Mouse (Mus musculus): ENCODE results near the gene Camp. TPM values are rescaled to one million over a fixed set of nuclear protein-coding genes. Genes with fewer than 3 reads are reported as not detected.

Camp gene
- 1 to 10 TPM in 1 of 2 experiments, under 1 TPM in 1; 0.39 to 1.4 TPM for total RNA-seq (2021)
- long read RNA-seq, experiment 1: 0 reads
- long read RNA-seq, experiment 2, partial matches to known transcripts: 1 of 4 reads
- long read RNA-seq, experiment 2, other reads (novel, unspliced or antisense): 0 of 4 reads

GRCm38 (mm10) chr9:109849312-109849758 lies at the start of gene Camp:
Camp (minus strand) TSS chr9:109849617.
- DNase-seq (ENCODE audit: low spot score in 2 of 2): peak in 1 of 2 experiments; percentile 43

DNA sequence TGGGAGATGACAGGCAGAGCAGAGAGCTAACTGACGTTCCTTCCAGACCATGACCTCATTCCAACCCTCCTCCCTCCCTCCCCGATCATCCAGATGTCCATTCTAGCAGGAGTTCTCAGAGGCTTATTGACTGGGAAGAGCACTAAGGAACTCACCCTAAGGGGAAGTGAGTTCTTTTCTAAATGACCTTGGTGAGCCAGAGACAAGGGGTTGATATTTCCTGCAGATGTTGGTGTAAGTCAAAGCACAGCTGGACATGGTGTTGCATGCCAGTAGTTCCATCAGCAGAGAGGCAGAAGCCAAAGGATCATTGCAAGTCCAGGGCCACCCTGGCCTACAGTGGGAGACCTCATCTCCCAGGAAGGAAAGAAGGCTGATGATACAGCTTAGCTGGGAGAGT lies 48.6 kb upstream of the Camp start:
- DNase-seq (ENCODE audit: low spot score in 2 of 2): peak in 1 of 2 experiments; percentile 41

GRCm38 (mm10) chr9:109896253-109897150 lies 47.1 kb upstream of the Camp start:
- no peak for DNase-seq (ENCODE audit: low spot score in 2 of 2)

DNA sequence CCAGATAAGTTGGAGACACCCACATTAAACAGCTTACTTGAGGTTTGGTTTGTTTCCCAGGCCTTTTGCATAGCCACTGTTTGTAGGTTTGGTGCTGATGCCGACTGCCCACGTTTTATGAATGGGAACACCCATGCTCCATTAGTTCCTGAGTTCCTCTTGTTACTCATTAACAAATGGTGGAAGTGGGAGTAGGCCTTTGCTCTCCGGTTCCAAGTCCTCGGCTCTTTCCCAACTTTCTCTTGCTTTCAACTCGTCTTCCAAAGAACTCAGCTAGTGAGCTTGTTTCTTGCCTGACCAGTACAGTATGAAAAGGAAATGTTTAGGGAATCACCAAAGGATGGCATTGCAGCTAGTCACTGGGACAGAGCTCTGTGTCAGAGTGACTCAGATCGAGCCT lies 46.2 kb upstream of the Camp start:
- no peak for DNase-seq (ENCODE audit: low spot score in 2 of 2)

DNA sequence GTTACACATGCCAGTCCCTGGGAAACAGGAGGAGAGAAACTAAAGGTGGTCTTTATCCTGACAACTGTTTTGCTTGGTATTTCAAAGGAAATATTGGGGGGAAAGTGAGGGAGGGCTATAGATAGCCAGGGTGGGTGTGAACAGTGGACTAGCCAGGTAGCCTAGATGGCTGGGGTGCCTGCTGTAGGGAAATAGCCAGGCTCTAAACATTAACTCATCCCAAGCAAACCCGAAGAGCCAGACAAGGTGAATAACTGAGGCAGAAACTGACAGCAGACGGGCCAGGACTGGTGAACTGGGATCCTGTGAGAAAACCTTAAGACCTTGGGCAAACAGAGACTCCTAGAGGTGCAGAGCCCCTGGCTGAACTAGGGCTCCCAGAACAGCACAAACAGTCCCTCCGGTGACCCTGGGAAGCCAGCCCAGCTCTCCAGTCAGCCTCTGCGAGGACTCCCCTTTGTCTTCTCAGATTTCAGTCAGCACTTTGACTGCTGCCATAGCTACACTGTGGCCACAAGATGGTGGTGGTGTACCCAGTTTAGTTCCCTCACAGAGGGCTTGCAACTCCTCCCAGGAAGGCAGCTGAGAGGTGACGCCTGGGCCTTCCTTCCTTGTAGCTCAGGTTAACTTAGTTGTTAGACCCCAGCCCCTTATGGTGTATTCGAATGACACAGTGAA lies 45.1 kb upstream of the Camp start:
- peak; percentile 30 to 74 for DNase-seq (ENCODE audit: low spot score in 2 of 2)

- DNase-seq (ENCODE audit: low spot score in 2 of 2): peak; percentile 52 to 80
Measured at GRCm38 (mm10) chr9:109892651-109893250, 43.3 kb upstream of the Camp start.

DNA sequence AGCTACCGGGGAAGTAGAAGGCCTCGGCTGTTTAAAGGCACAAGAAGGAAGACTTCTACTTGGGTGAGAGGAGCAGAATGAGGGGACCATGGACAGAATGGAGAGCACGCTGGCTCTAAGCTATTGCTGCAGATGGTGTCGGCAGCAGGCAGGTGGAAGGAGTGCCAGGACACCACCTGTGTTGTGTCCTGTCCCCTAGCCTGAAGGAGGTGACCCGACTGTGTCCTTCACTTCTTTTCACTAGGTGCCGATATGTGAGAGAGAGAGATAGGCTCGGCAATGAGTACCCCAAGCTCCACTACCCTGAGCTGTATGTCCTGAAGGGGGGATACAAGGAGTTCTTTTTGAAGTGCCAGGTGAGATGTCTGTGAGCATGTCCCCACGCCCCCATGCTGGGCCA lies 42.1 kb upstream of the Camp start:
- DNase-seq (ENCODE audit: low spot score in 2 of 2): no peak

GRCm38 (mm10) chr9:109887321-109887720 lies 37.9 kb upstream of the Camp start:
- DNase-seq (ENCODE audit: low spot score in 2 of 2): no peak

DNA sequence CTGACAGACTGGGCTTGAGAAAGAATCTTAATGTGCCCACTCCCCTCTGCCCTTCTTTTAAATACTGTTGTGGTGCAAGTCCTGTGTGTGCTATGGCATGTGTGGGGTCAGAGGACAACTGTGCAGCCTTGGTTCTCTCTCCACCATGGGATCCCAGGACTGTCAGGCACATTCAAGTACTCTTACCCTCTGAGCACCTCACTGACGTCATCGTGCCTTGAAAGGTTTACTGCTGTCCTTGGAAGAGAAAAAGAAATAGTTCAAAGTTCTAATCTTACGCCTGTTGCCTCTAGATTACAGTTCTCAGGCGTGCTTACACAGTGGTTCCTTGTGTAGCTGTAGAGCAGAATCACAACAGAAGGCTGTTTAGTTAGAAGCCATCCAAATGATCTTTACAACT lies 36.8 kb upstream of the Camp start:
- DNase-seq (ENCODE audit: low spot score in 2 of 2): no peak

DNA sequence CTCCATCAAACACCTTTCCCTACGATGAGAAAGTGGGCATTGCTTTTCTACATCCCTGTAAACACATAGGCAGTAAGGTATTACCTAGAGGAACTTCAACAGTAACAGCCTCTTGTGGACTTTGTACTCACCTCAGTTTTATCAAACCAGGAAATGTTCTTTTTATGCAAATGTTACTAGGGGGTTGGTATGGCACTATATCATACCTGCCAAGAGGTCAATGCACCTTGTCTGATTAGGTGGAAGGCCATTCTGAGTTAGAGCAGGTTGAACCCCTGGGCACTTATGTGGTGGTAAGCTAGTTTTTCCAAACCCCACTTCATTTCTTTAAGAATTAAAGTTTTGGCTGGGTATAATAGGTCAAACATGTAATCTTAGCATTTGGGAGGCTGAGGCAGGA lies 29.9 kb upstream of the Camp start:
- no peak for DNase-seq (ENCODE audit: low spot score in 2 of 2)

GRCm38 (mm10) chr9:109877666-109878065 lies 28.2 kb upstream of the Camp start:
- DNase-seq (ENCODE audit: low spot score in 2 of 2): no peak

- DNase-seq (ENCODE audit: low spot score in 2 of 2): no peak
Measured at GRCm38 (mm10) chr9:109876756-109877155, 27.3 kb upstream of the Camp start.

- DNase-seq (ENCODE audit: low spot score in 2 of 2): peak; percentile 61 to 79
Measured at GRCm38 (mm10) chr9:109875695-109876601, 26.5 kb upstream of the Camp start.

GRCm38 (mm10) chr9:109874797-109875691 lies 25.6 kb upstream of the Camp start, which contains the start of gene Cdc25a:
Cdc25a (plus strand) TSS chr9:109875579.
- DNase-seq (ENCODE audit: low spot score in 2 of 2): peak; percentile 94 to 98

- no peak for DNase-seq (ENCODE audit: low spot score in 2 of 2)
Measured at GRCm38 (mm10) chr9:109870983-109871572, 21.7 kb upstream of the Camp start.

- DNase-seq (ENCODE audit: low spot score in 2 of 2): no peak
Measured at GRCm38 (mm10) chr9:109866218-109866617, 16.8 kb upstream of the Camp start.

GRCm38 (mm10) chr9:109863085-109863484 lies 13.7 kb upstream of the Camp start:
- DNase-seq (ENCODE audit: low spot score in 2 of 2): no peak

DNA sequence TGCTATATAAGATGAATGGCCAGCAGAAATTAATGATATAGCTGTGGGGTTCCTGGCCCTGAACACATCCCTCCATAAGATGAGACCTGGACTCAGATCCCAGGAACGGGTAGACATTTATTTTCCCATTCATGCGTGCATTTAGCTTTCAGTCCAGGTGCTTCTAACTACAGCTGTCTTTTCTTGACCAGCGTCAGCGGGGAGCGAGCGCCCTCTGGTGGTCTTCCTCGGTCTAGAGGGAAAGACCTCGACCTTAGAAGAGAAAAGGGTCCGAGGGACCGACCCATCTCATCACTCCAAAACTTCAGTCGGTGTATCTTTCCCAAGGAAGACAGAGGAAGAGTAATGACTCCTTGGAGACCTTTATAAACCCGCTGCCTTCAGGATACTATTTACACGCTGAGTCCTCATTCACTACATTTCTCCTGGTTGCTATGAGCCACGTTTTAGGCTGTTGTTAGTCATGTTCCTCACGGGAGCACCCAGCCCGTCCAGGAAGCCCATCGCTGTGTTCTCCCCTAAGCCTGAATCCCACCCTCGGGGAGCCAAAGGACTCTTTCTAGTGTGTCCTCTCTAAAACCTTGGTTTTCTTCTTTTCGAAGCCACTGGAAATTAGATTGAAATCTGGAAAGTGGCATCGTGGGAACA lies 13.1 kb upstream of the Camp start:
- DNase-seq (ENCODE audit: low spot score in 2 of 2): peak; percentile 70 to 78
